9 mouse cellular contexts compared by ENCODE assay signal in the genomic region with DNA sequence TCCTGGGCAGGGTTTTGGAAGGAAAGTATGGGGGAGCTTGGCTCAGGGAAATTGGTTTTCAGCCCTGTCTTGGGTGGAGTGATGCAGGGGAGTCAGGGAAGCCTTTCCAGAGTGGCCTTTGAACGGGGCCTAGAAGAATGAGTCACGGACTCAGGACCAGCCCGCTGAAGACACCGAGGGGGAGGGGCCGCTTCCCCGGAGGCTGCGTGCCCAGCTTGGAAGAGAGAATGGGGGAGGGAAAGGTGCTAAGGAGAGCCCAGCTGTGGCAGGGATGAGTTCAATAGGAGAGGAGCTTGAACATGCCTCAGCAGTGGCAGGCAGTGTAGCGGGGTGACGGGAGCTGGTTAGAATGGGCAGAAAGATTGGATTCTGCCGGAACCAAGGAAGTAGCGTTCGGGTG.
DNase-seq lines count a peak whose midpoint lies in the region; ATAC-seq lines count a peak whose summit lies in the region.
"Had no signal": no experiment of that assay in that cellular context is flagged by ENCODE, and none has a peak within 500 bp of the region (broad histone marks: within the 10 kb centered on the region; RNA-seq: fewer than 3 reads in every experiment).

No protein-coding gene starts in this region.

- peak overlapping the region; percentile 31; the same call in 1 of the 2 replicates for H3K4me2 ChIP-seq in heart, embryonic 15.5 days
- H3K4me2 ChIP-seq in embryonic facial prominence, embryonic 13.5 days, result 0 out of 2 replicates have a peak overlapping the region, but pooled peaks have one; percentile 7

- H3K27me3 ChIP-seq in heart, embryonic 15.5 days, result no peaks in the 10 kb centered on the region
- no peaks in the 10 kb centered on the region for H3K27me3 ChIP-seq in embryonic facial prominence, embryonic 13.5 days

- no peak for DNase-seq in heart, postnatal 10 days
- peak; percentile 16 for DNase-seq in ovary, adult 18-20 months (ENCODE audit: low spot score)
- DNase-seq in ovary, postnatal 36 days (ENCODE audit: low spot score), result no peak
- DNase-seq in testis, postnatal 14 days (ENCODE audit: low spot score), result peak; percentile 11
- no peak for DNase-seq in spleen, postnatal 14 days (ENCODE audit: low spot score in 2 of 2)
- no peak for DNase-seq in left cerebral cortex, postnatal 14 days (ENCODE audit: low spot score in 2 of 2)

- H3K4me1 ChIP-seq in heart, embryonic 15.5 days (replicated peaks), result peaks cover 6% of the 10 kb centered on the region; the same call in 1 of the 2 replicates
- H3K4me1 ChIP-seq in embryonic facial prominence, embryonic 13.5 days, result peaks cover 5% of the 10 kb centered on the region; the same call in 1 of the 2 replicates

- no peak overlapping the region for H3K27ac ChIP-seq in heart, embryonic 15.5 days
- no peak overlapping the region for H3K27ac ChIP-seq in embryonic facial prominence, embryonic 13.5 days

- intact Hi-C loops in heart, postnatal 10 days (cut with DNase I), result no loop called here
- intact Hi-C loops in left cerebral cortex, postnatal 14 days (cut with DNase I), result no loop called here

- H3K9me3 ChIP-seq in heart, embryonic 15.5 days (replicated peaks), result no peaks in the 10 kb centered on the region
- no peaks in the 10 kb centered on the region for H3K9me3 ChIP-seq in embryonic facial prominence, embryonic 13.5 days
- H3K9me3 ChIP-seq: G1E had no signal

- ATAC-seq in heart, embryonic 15.5 days (replicated peaks; ENCODE audit: insufficient number of reproducible peaks, insufficient read depth, low FRiP score, low read depth), result no peak
- no peak for ATAC-seq in embryonic facial prominence, embryonic 13.5 days (ENCODE audit: insufficient number of reproducible peaks, insufficient read depth, low FRiP score, low TSS enrichment, low read depth)

- no peak overlapping the region for H3K4me3 ChIP-seq in heart, embryonic 15.5 days
- H3K4me3 ChIP-seq in embryonic facial prominence, embryonic 13.5 days, result no peak overlapping the region

- 24% methylated on average over 12 of the region's 12 CpGs for WGBS in heart, embryonic 15.5 days
- WGBS in embryonic facial prominence, embryonic 13.5 days, result 29% methylated on average over 12 of the region's 12 CpGs

- no peaks in the 10 kb centered on the region for H3K36me3 ChIP-seq in heart, embryonic 15.5 days
- no peaks in the 10 kb centered on the region for H3K36me3 ChIP-seq in embryonic facial prominence, embryonic 13.5 days
- H3K36me3 ChIP-seq: G1E had no signal

- no peak overlapping the region for H3K9ac ChIP-seq in heart, embryonic 15.5 days
- H3K9ac ChIP-seq in embryonic facial prominence, embryonic 13.5 days, result no peak overlapping the region

Comparison
In these comparisons a context has a peak if more than half of its experiments do, and no peak if none do; other contexts are left out.
1. DNase-seq: peak in ovary, adult 18-20 months (single experiment) and testis, postnatal 14 days (single experiment); none in heart, postnatal 10 days (0 of 2), ovary, postnatal 36 days (single experiment), spleen, postnatal 14 days (0 of 2) and left cerebral cortex, postnatal 14 days (0 of 2).